Mouse (Mus musculus) embryonic facial prominence, embryonic 13.5 days (tissue): ENCODE measurements around the gene Zfp609. TPM values are rescaled to one million over a fixed set of nuclear protein-coding genes. Genes with fewer than 3 reads are reported as not detected.
"Not testable (repeated sequence)": the region's sequence is repeated elsewhere in the genome, so short reads cannot be mapped to it uniquely, and the experiment has no call there.

ENCODE experiments used
- ATAC-seq: fragments of 200-750 bp; cut with Nextera tagmentation; 2 replicates; pipeline ENCODE4 v1.8.0; 2017; ENCODE audit warnings: low read depth; ENCODE audit not compliant: insufficient number of reproducible peaks, insufficient read depth, low FRiP score, low TSS enrichment
- H3K27ac ChIP-seq: fragments of 300-500 bp; sonication (generic); 2 replicates; pipeline ENCODE4 v1.5.1; 2015; ENCODE audit warnings: moderate library complexity, mild to moderate bottlenecking, inconsistent platforms
- H3K27me3 ChIP-seq: fragments of 300-500 bp; sonication (generic); 2 replicates; pipeline ENCODE4 v1.6.1; 2015; ENCODE audit warnings: mild to moderate bottlenecking, inconsistent platforms
- H3K36me3 ChIP-seq: fragments of 300-500 bp; sonication (generic); 2 replicates; pipeline ENCODE4 v1.6.1; 2015; ENCODE audit warnings: mild to moderate bottlenecking, inconsistent platforms
- H3K4me1 ChIP-seq: fragments of 300-500 bp; sonication (generic); 2 replicates; pipeline ENCODE4 v1.6.1; 2015; ENCODE audit warnings: inconsistent platforms
- H3K4me2 ChIP-seq: fragments of 300-500 bp; sonication (generic); 2 replicates; pipeline ENCODE4 v1.6.1; 2015; ENCODE audit warnings: moderate library complexity, mild to moderate bottlenecking, inconsistent platforms
- H3K4me3 ChIP-seq: fragments of 300-500 bp; sonication (generic); 2 replicates; pipeline ENCODE4 v1.5.1; 2015; ENCODE audit warnings: mild to moderate bottlenecking, inconsistent platforms
- H3K9ac ChIP-seq: fragments of 300-500 bp; sonication (generic); 2 replicates; pipeline ENCODE4 v1.6.1; 2015; ENCODE audit warnings: mild to moderate bottlenecking, inconsistent platforms
- H3K9me3 ChIP-seq: fragments of 300-500 bp; sonication (generic); 2 replicates; pipeline ENCODE4 v1.6.1; 2016; ENCODE audit warnings: inconsistent platforms
- WGBS: fragments of 180-500 bp; shearing (Covaris S2); methylation state at CpG from one replicate; pipeline ENCODE4 v1.1.7; 2015; ENCODE audit warnings: mixed read lengths; 5-methylcytosine and 5-hydroxymethylcytosine counted together
- polyA plus RNA-seq: library from polyadenylated mRNA; unstranded; fragments of >200 nt; fragmentation: Nextera tagmentation; extraction: Ambion mirVana; gene quantifications from 2 replicates; pipeline ENCODE4 v1.2.1, GENCODE M21; 2015

Gene Zfp609
- polyA plus RNA-seq, 1 experiment from 2014 or later, result 7.2 TPM

GRCm38 (mm10) chr9:65664163-65664562 lies 163.2 kb downstream of the Zfp609 start:
- Histone ChIP-seq H3K9me3 (no peaks in the 10 kb centered on the region), H3K27me3 (no peaks in the 10 kb centered on the region), H3K27ac (no peak overlapping the region), H3K4me3 (no peak overlapping the region), H3K4me1 (no peaks in the 10 kb centered on the region), H3K9ac (no peak overlapping the region), H3K4me2 (no peak overlapping the region), H3K36me3 (no peaks in the 10 kb centered on the region)
- no peak for ATAC-seq
- 3% methylated on average over 3 of the region's 3 CpGs for WGBS

- no peaks in the 10 kb centered on the region for H3K27me3 ChIP-seq
- no peak overlapping the region for H3K9ac ChIP-seq
- no peak overlapping the region; the same call in 1 of the 2 replicates for H3K27ac ChIP-seq
- ATAC-seq, result no peak
- no peaks in the 10 kb centered on the region for H3K36me3 ChIP-seq
- WGBS, result 59% methylated on average over 1 of the region's 1 CpGs
- H3K4me1 ChIP-seq, result no peaks in the 10 kb centered on the region
- no peak overlapping the region for H3K4me2 ChIP-seq
- no peaks in the 10 kb centered on the region for H3K9me3 ChIP-seq
- no peak overlapping the region for H3K4me3 ChIP-seq
Observed at GRCm38 (mm10) chr9:65661493-65661892, 165.9 kb downstream of the Zfp609 start.

- no peaks in the 10 kb centered on the region for H3K9me3 ChIP-seq
- no peak overlapping the region for H3K27ac ChIP-seq
- H3K27me3 ChIP-seq, result no peaks in the 10 kb centered on the region
- no peak overlapping the region for H3K9ac ChIP-seq
- no peak overlapping the region for H3K4me3 ChIP-seq
- no peaks in the 10 kb centered on the region for H3K4me1 ChIP-seq
- no peaks in the 10 kb centered on the region for H3K36me3 ChIP-seq
- H3K4me2 ChIP-seq, result no peak overlapping the region
- 64% methylated on average over 5 of the region's 5 CpGs for WGBS
- no peak for ATAC-seq
Observed at GRCm38 (mm10) chr9:65661029-65661428, 166.3 kb downstream of the Zfp609 start.

GRCm38 (mm10) chr9:65657218-65657617 lies 170.1 kb downstream of the Zfp609 start:
- Histone ChIP-seq H3K4me3 (no peak overlapping the region), H3K4me2 (no peak overlapping the region), H3K4me1 (no peaks in the 10 kb centered on the region), H3K27me3 (no peaks in the 10 kb centered on the region), H3K27ac (no peak overlapping the region), H3K9ac (no peak overlapping the region), H3K36me3 (no peaks in the 10 kb centered on the region), H3K9me3 (no peaks in the 10 kb centered on the region)
- 80% methylated on average over 3 of the region's 3 CpGs for WGBS
- ATAC-seq, result no peak

GRCm38 (mm10) chr9:65655540-65655939 lies 171.8 kb downstream of the Zfp609 start:
- no peaks in the 10 kb centered on the region for H3K4me1 ChIP-seq
- no peak for ATAC-seq
- 82% methylated on average over 8 of the region's 8 CpGs for WGBS
- H3K36me3 ChIP-seq, result no peaks in the 10 kb centered on the region
- H3K4me2 ChIP-seq, result no peak overlapping the region
- H3K4me3 ChIP-seq, result no peak overlapping the region
- H3K27ac ChIP-seq, result no peak overlapping the region
- no peak overlapping the region for H3K9ac ChIP-seq
- H3K9me3 ChIP-seq, result no peaks in the 10 kb centered on the region
- H3K27me3 ChIP-seq, result no peaks in the 10 kb centered on the region

GRCm38 (mm10) chr9:65654700-65655237 lies 172.6 kb downstream of the Zfp609 start:
- H3K4me3 ChIP-seq, result no peak overlapping the region
- H3K27ac ChIP-seq, result no peak overlapping the region
- H3K9ac ChIP-seq, result no peak overlapping the region
- ATAC-seq, result no peak
- 84% methylated on average over 3 of the region's 3 CpGs for WGBS
- no peaks in the 10 kb centered on the region for H3K27me3 ChIP-seq
- no peaks in the 10 kb centered on the region for H3K4me1 ChIP-seq
- H3K36me3 ChIP-seq, result no peaks in the 10 kb centered on the region
- no peaks in the 10 kb centered on the region for H3K9me3 ChIP-seq
- no peak overlapping the region for H3K4me2 ChIP-seq

- Histone ChIP-seq H3K4me3 (no peak overlapping the region), H3K4me2 (no peak overlapping the region), H3K27me3 (no peaks in the 10 kb centered on the region), H3K27ac (no peak overlapping the region), H3K9me3 (no peaks in the 10 kb centered on the region), H3K9ac (no peak overlapping the region), H3K36me3 (no peaks in the 10 kb centered on the region), H3K4me1 (no peaks in the 10 kb centered on the region)
- 92% methylated on average over 4 of the region's 4 CpGs for WGBS
- no peak for ATAC-seq
Observed at GRCm38 (mm10) chr9:65653741-65654140, 173.6 kb downstream of the Zfp609 start.

GRCm38 (mm10) chr9:65651957-65652356 lies 175.4 kb downstream of the Zfp609 start:
- H3K27me3 ChIP-seq, H3K4me1 ChIP-seq, H3K4me3 ChIP-seq, H3K9ac ChIP-seq, ATAC-seq, H3K36me3 ChIP-seq, H3K9me3 ChIP-seq, H3K4me2 ChIP-seq, H3K27ac ChIP-seq: not testable (repeated sequence)
- WGBS, result 85% methylated on average over 1 of the region's 1 CpGs

GRCm38 (mm10) chr9:65649997-65650396 lies 177.4 kb downstream of the Zfp609 start:
- Histone ChIP-seq H3K4me1 (peaks cover 3% of the 10 kb centered on the region; the same call in 1 of the 2 replicates), H3K4me3 (no peak overlapping the region), H3K4me2 (no peak overlapping the region), H3K9me3 (no peaks in the 10 kb centered on the region), H3K27ac (no peak overlapping the region), H3K27me3 (no peaks in the 10 kb centered on the region), H3K9ac (no peak overlapping the region), H3K36me3 (no peaks in the 10 kb centered on the region)
- ATAC-seq, result no peak
- 52% methylated on average over 1 of the region's 1 CpGs for WGBS

GRCm38 (mm10) chr9:65648730-65649129 lies 178.6 kb downstream of the Zfp609 start:
- Histone ChIP-seq H3K9ac (no peak overlapping the region), H3K4me2 (no peak overlapping the region), H3K36me3 (no peaks in the 10 kb centered on the region), H3K4me3 (no peak overlapping the region), H3K9me3 (no peaks in the 10 kb centered on the region), H3K27me3 (no peaks in the 10 kb centered on the region), H3K4me1 (peaks cover 3% of the 10 kb centered on the region; the same call in 1 of the 2 replicates), H3K27ac (no peak overlapping the region)
- 90% methylated on average over 13 of the region's 13 CpGs for WGBS
- no peak for ATAC-seq

GRCm38 (mm10) chr9:65646782-65647181 lies 180.6 kb downstream of the Zfp609 start:
- Histone ChIP-seq H3K36me3 (no peaks in the 10 kb centered on the region), H3K4me1 (peaks cover 5% of the 10 kb centered on the region), H3K9ac (no peak overlapping the region), H3K27ac (no peak overlapping the region), H3K4me3 (no peak overlapping the region), H3K27me3 (no peaks in the 10 kb centered on the region), H3K4me2 (no peak overlapping the region), H3K9me3 (no peaks in the 10 kb centered on the region)
- WGBS, result 88% methylated on average over 2 of the region's 2 CpGs
- ATAC-seq, result no peak

- Histone ChIP-seq H3K27ac (no peak overlapping the region), H3K36me3 (no peaks in the 10 kb centered on the region), H3K27me3 (no peaks in the 10 kb centered on the region), H3K9ac (no peak overlapping the region), H3K9me3 (no peaks in the 10 kb centered on the region), H3K4me1 (peaks cover 13% of the 10 kb centered on the region), H3K4me3 (no peak overlapping the region), H3K4me2 (no peak overlapping the region)
- WGBS, result 58% methylated on average over 3 of the region's 3 CpGs
- ATAC-seq, result no peak
Observed at GRCm38 (mm10) chr9:65645984-65646383, 181.4 kb downstream of the Zfp609 start.
